Mouse (Mus musculus) erythroblast, adult 5-6 weeks (primary cell): ENCODE results near the gene Uck1. TPM values are rescaled to one million over a fixed set of nuclear protein-coding genes. Genes with fewer than 3 reads are reported as not detected.

Experiments used
- ATAC-seq: replicated peaks from 2 replicates; pipeline ENCODE4 v1.8.0; 2016; ENCODE audit warnings: moderate number of reproducible peaks, mild to moderate bottlenecking, moderate TSS enrichment, inconsistent platforms; ENCODE audit not compliant: poor library complexity, low FRiP score, severe bottlenecking
- total RNA-seq, 2 experiments: library from RNA; stranded (forward) in 1 of 2; stranded (reverse) in 1 of 2; fragments of 150-400 nt in 1 of 2; fragments of 200-764, 138-1000 nt in 1 of 2; gene quantifications; 2 replicates each; pipeline versions ENCODE4 v1.2.3 to v1.2.4; 2015 to 2017; ENCODE audit warnings: low replicate concordance in 2 of 2

The Uck1 gene
- total RNA-seq, 2 experiments from 2014 or later = 0.96 to 11.6 TPM

DNA sequence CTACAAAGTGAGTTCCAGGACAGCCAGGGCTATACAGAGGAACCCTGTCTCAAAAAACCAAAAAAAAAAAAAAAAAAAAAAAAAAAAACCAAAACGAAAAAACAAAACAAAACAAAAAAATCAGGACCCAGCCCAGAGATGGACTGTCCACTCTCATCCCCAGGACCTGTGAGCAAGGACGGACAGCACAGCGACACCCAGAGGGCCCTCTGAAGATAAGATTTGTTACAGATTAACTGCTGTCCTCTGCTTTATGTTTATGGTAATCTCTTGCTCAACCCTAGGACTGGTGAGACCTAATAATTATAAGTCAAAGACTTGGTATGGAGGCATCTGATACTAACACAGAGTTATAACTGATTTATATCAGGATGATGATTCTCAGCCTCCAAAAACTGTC lies 15.9 kb upstream of the Uck1 start:
- ATAC-seq = no peak

DNA sequence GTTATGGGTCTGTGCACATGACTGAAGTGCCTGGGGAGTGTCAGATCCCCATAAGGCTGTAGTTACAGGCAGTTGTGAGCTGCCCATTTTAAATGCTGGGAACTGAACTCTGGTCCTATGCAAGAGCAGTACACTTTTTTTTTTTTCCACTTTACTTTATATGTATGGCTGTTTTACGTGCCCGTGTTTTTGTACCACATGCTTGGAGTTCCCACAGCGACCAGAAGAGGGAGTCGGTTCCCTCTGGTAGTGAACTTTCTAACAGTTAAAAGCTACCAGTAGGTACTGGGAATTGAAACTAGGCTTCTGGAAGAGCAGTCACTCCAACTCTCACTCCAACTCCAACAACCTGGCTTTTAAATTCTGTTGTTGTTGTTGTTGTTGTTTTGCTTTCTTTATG lies 676 bp upstream of the Uck1 start:
- ATAC-seq = peak; percentile 51

DNA sequence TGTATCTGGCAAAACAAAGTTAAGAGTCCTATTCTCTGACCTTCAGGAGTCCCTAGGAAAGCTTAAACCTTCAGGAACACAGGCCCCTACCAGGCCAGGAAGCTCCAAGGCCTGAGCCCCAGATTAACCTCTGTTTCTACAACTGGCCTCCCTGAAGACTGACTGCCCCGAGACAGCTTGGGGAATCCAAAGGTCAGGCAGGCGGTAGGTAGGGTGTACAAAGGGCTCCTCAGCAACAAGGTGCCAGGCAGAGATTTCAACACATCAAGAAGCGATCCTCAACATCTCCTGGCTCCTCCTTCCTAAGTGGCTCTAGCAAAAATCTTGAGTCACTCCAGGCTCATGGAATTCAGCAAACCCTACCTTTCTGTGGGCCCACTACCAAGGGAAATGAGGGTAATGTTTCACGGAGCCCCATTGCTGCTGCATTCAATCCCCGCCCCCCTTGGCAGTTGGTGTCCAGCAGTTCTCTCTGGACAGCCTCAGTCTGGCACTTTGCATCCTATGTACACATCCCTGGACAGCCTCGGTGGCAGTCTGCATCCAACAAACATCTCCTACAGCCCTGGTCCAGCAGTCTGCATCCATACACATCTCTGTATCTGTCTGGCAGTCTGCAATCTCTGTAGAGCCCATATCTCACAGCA lies 949 bp downstream of the Uck1 start:
- ATAC-seq = 0 out of 2 replicates have a peak, but pooled peaks have one; percentile 1

DNA sequence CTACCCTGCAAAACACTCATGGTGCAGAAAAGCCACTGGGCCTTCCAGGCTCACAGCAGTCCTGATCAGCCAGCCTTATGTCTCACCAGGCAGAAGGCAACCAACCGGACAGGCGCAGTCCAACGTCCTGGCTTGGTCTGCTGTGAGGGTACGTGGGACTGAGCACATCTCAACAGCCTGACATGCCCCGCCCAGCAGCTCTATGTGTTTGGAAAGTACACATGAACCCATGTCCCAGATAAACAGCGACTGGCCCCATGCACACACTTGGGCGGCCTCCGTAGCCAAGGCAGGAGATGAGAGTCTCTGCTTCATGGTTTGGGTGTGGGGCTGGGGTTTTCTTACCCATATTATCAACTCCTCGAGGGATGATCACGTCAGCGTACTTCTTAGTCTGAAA lies 3.7 kb downstream of the Uck1 start:
- no peak for ATAC-seq

DNA sequence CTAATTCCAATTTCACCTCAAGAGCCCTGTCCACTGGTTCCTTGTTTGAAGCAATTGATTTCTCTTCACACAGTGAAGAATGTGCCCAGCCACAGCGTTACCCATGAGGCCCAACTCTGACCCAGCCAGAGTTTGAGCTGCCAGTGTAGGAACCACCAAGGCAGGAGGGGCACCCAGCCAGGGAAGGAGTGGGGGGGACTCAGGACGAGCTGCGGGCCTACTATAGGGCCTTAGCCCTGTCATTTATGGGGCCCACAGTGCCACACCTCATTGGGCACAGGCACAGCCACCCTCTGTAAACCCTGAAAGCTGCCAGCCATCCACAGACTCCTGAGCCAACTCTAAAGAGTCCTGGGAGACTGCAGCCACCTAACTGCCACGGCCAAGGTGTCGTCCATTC lies 5.4 kb downstream of the Uck1 start:
- no peak for ATAC-seq

DNA sequence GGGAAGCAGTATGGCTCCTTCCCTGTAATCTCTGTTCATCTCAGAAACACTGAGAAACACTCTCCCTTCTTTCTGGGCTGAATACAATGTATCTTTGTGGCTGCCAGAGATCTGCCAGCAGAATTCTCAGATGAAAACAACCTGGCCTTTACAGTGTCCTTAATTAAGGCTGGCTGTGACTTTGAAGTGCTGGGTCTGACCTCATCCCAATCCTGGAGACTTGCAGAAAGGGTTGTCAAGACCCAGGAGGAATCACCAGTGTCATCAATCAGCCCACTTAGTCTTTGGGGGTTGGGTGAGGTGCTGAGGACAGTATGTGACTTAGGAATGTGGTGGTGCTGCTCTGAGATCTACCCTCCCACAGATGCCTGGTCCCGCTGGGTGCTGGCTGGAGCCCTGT lies 6.6 kb downstream of the Uck1 start:
- ATAC-seq = no peak

DNA sequence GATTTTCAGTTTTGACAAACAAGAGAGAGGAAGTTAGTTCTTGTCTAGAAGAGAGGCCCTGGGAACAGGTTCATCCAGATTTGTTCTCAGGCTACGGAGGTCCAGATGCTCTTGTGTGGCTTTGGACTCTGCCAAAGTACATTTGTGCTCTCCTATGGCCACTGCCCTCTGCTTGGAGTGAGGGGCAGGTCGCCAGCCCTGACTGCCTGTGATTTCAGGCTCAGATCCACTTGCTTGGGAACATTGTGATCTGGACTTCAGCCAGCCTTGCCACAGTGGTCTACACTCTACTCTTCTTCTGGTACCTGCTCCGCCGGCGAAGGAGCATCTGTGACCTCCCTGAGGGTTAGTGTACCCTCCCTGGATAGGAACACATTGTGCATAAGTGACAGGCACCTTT lies 7.3 kb downstream of the Uck1 start:
- no peak for ATAC-seq

DNA sequence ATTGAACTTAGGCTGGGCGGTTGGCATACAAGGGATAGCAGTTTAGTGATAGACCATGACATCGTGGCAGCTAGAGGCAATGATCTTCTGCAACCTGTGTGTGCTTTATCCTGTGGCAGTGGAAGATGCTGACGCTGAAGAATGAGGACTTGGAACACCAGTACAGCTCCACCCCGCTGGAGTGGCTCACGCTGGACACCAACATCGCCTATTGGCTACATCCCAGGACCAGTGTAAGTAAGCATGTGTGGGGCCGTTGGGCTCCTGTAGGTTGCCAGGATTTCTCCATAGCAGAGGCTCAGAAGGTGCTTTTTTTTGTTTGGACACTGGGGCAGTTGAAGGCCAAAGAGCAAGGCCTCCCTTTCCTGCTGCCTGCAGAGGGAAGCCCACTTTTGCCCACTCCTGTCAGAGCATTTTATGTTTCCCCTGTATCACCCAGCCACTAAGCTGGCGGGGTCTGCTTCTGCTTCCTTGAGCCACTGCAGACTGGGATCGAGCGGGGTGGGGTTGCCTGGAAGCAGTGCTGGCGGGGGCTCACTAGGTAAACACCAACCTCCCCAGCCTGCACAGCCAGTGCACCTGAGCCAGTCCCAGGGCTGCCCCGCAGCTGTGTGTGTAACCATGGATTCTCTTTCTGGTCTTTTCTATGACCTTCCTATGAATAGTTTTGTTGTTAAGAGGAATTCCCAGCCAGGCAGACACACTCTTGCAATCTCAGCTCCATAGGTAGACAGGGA lies 8.0 kb downstream of the Uck1 start:
- ATAC-seq = no peak

DNA sequence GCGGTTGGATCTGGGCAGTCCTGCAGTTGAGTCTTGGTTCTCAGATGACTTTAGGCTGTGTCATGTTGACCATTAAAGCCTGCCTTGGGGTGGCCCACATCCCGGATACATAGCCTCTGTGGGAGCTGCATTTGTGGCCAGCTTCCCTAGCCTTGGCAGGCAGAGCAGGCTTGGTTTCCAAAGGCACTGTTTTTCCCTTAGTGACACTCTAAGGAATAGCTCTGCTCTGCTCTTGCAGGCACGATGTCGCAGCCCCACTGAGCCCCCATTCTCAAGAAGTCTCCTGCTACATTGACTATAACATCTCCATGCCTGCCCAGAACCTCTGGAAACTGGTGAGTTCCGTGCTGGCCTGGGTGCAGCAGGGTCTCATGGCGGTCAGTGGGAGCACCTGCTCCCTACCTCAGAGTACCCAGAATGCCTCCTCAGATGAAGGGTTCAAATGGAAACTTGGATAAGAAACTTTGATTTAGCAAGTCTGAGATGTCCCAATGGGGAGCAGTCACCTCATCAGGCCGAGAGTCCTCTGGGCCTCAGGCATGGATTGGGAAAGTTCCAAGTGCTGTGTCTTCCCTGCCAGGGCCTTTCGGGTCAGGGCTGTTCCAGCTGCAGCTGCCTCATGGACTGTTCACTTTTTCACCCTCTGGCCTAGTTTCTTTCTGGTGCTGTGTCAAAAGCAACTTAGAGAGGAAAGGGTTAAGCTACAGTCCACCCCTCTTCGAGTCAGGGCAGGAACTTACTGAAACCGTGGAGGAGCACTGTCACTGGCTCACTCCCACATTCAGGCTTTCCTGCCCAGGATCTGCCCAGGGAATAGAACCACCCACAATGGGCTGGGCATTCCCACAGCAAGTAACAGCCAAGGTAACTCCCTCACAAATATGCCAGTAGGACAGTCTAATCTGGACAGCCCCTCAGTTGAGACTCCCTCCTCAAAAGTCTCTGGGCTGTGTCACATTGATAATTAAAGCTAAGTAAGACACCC lies 11.3 kb downstream of the Uck1 start:
- ATAC-seq = no peak

DNA sequence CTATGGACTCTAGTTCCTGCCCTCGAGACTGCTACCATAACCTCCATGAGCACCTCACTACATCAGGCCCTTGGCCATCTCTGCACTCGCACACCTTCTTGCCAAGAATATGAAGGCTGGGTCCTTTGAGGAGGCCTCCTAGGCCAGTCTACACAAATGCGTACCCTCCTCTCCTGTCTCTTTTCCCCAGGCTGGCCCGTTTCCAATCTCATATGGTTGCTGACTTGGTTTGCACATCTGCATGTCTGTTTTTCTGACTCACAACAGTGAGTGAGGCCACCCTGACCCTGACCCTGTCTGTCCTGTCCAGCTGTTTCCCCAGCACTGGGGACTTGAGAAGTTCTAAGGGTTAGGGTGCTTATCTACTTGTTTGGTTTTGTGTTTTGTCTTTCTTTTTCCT lies 13.2 kb downstream of the Uck1 start:
- no peak for ATAC-seq

DNA sequence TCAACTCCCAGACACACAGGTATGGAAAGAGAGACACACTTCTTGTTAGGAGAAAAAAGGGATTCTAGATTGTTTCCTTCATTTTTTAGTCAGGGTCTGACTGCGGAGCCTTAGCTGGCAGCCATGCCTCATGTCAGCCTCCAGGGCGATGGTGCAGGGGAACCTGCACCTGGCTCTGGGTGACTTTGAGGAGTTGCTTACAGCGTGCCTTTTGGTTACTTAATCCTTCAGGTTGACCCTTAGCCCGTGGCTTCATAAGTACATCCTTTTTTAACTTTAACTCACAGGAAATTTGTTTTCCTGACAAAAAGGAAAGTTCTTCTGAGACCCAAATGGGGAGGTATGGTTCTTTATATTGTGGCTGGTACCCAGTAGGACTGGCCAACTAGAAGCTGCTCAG lies 17.0 kb downstream of the Uck1 start:
- no peak for ATAC-seq

DNA sequence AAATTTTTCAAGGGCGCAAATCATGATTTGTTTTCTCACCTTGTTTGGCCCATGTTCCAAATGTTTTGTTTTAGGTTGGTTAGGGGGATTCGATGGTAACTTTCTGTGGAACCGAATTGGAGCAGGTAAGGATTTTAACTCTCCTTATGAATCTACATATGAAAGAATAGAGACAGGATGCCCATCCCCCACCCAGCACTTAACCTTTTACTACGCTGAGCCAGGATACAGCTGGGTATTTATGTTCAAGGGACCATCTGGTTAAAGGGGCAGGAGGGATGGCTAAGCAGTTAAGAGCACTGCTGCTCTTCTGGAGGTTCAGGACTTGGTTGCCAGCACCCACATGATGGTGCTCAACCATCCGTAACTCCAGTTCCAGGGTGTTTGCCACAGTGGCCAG lies 19.4 kb downstream of the Uck1 start:
- no peak for ATAC-seq

DNA sequence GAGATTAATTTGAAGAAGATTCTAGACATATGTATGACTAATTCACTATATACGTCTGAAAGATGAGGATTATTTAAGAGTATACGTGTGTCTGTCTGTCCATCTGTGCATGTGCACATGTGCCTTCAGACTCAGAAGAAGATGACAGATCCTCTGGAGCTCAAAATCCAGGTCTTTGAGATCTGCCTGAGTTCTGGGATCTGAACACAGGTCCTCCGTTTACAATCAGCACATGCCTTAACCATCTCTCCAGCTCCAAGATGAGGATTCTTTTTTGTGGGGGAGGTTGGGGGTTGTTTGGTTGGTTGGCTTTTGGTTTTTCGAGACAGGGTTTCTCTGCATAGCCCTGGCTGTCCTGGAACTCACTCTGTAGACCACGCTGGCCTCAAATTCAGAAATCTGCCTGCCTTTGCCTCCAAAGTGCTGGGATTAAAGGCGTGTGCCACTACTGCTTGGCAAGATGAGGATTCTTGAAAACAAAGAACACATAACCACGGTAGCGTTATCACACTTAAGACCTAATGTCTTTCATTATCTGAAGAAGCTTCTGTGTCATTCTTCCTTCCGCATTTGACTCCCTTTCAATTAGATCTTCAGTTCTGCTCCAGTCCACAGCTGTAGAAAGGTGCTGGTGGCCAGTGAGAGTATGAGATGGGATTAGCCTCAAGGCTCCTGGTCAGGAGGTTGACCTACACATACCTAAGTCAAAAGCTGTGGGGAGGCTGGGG lies 21.1 kb downstream of the Uck1 start:
- no peak for ATAC-seq

DNA sequence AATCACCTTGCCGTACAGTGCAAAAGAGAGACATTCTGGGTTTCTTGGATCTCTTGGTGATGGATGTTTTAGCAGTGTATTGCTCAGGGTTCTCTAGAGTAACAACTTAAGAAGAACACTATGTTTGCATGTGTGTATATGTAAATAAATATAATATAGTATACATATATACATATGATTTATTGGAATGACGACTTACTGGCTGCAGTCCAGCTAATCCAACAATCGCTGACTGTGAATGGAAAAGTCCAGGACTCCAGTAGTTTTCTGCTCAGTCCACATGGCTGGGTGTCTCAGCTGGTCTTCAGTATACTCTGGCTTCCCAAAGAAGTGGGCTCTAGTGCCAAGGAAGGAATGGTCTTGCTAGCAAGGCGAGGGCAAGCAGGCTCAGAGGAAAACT lies 22.4 kb downstream of the Uck1 start:
- no peak for ATAC-seq

DNA sequence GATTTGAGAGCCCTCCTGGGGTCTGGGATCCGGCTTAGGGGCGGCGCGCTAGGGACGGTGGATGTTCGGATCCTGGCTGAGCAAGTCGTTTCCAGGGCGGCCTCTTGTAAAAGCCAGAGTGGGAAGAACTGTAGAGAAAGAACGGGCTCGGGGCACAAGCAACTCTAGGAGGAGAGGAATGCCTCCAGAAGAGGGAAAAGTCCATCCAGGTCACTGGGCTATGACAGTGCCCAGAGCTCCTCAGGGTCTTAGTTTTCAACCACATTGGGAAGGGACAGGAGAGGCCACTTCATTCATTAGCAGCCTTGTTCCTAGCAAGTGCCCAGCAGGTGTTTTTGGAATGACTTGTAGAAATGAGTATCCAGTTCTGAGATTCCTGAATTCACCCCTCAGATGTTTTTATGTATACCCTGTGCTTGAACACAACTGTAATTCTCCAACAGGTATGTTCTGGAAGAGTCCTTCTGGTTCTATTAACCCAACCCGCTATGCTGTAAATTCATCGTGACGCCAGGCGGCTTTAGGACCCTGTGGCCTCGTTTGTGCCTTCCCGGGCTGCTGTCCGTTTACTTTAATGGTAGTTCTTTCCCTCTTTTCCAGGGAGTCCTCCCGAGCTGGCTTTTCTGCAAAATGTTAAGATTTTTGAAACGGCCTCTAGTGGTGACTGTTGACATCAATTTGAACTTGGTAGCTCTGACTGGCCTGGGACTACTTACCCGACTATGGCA lies 23.0 kb downstream of the Uck1 start:
- peak; percentile 71 for ATAC-seq

DNA sequence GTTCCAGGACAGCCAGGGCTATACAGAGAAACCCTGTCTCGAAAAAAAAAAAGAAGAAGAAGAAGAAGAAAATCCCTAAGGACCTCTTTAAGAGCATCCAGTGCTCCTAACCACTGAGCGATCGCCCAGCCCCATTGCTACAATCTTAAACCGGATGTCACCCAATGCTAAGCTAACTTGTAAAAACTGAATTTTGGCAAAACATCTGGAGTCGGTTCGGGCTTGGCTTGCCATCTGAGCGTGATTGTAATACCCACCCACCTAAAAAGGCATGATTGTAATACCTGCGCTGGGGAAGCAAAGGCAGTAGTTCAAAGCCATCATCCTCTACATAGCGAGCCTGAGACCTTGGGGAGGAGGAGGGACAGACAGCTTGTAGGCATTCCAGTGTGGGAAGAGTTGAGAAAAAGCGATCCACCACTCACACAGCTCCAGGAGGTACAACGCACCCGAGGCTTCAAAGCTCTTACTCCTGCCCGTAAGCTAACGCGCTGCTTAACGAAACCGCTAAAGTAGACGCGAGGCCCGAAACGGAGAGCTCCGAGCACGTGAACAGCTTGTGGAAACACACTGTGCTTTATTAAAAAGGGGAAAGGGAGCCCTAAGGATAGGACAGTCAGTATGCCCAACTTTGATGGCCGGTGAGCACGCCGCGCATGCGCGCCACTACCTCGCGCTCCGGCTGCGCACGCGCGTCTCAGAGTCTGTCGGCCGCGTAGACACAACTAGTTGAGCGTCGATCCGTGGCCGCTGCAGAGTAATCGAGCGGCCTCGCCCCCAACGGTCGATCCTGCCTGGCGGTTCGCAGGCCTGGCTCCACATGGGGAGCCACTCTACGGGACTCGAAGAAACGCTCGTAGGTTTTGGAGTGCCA lies 23.8 kb downstream of the Uck1 start, which contains the start of gene Pomt1:
Gene Pomt1 (plus strand): TSS at position 705 of the 874 bp plus-strand sequence.
- ATAC-seq = peak; percentile 89

DNA sequence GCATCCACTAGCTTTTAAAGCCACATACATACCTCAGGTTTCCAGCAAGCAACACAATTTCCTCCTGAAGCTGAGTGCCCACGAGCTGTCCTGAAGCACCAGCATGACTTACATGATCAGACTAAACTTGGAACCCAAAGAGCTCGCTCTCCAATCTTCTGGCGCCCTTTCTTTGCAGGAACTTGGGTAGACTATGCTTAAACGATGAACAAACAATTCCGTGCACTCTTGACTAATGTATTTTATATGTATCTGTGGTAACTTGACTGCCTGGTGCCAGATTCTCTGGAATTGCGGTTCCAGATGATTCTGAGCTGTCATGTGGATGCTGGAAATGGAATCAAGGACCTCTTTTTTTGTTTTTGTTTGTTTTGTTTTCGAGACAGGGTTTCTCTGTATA lies 24.5 kb downstream of the Uck1 start:
- ATAC-seq = no peak

DNA sequence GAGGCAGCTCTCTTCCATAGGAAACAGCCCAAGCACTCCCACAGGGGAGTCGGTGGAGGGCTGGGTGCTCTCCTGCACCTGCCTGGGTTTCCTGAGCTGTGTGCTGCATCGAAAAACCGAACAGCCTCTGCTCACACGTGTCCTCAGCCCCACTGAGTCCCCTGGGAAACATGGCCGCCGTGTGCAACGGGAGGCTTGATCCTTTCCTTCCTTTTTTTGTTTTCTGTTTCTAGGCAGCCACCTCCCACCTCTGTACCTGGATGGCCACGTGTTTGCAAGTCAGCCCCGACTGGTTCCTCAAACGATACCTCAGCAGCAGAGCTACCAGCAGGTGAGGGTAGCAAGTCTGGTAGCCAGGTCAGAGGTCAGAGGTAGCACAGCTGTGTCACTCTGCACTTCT lies 37.9 kb downstream of the Uck1 start:
- no peak for ATAC-seq
